In genomic region chr2:158776716-158777115, GRCm38 (mm10) we compare ENCODE assay signal across 16 mouse cellular contexts. TPM values are rescaled to one million over a fixed set of nuclear protein-coding genes. Genes with fewer than 3 reads are reported as not detected.
DNase-seq lines count a peak whose midpoint lies in the region; ATAC-seq and TF ChIP-seq lines count a peak whose summit lies in the region.
"Had no signal": no experiment of that assay in that cellular context is flagged by ENCODE, and none has a peak within 500 bp of the region (broad histone marks: within the 10 kb centered on the region; RNA-seq: fewer than 3 reads in every experiment).

No protein-coding gene starts in this region.

- intact Hi-C loops in gastrocnemius, postnatal 14 days (cut with DNase I; ENCODE audit: low total_unique reads): no loop called here

- H3K4me2 ChIP-seq in hindbrain, embryonic 16.5 days (ENCODE audit: low read length): no peak overlapping the region
- H3K4me2 ChIP-seq in hindbrain, embryonic 11.5 days (replicated peaks; ENCODE audit: low read depth, low read length): no peak overlapping the region
- no peak overlapping the region for H3K4me2 ChIP-seq in midbrain, postnatal 0 days (ENCODE audit: low read depth, low read length, poor library complexity, severe bottlenecking)
- no peak overlapping the region for H3K4me2 ChIP-seq in midbrain, embryonic 15.5 days
- H3K4me2 ChIP-seq in kidney, embryonic 14.5 days (replicated peaks; ENCODE audit: low read depth, low read length): no peak overlapping the region
- H3K4me2 ChIP-seq: neural tube, embryonic 13.5 days; stomach, embryonic 15.5 days had no signal

- DNase-seq in gastrocnemius, adult 18-20 months (ENCODE audit: low spot score): peak; percentile 23
- DNase-seq in gastrocnemius, postnatal 14 days: no peak
- no peak for DNase-seq in hindbrain, embryonic 11.5 days (ENCODE audit: low spot score)
- peak; percentile 56 for DNase-seq in midbrain, postnatal 0 days (ENCODE audit: low spot score)
- DNase-seq: cerebellum, postnatal 36 days; heart, adult 2 months had no signal

- 80% methylated on average over 4 of the region's 4 CpGs for WGBS in hindbrain, embryonic 16.5 days
- 88% methylated on average over 4 of the region's 4 CpGs for WGBS in hindbrain, embryonic 11.5 days
- WGBS in midbrain, postnatal 0 days: 89% methylated on average over 4 of the region's 4 CpGs
- WGBS in midbrain, embryonic 15.5 days: 93% methylated on average over 4 of the region's 4 CpGs
- WGBS in kidney, embryonic 14.5 days: 92% methylated on average over 4 of the region's 4 CpGs

- no peak overlapping the region for H3K27ac ChIP-seq in hindbrain, embryonic 16.5 days (ENCODE audit: low read depth, low read length)
- no peak overlapping the region for H3K27ac ChIP-seq in hindbrain, embryonic 11.5 days (ENCODE audit: low read depth, low read length)
- H3K27ac ChIP-seq in midbrain, postnatal 0 days (ENCODE audit: low read depth, low read length): no peak overlapping the region
- H3K27ac ChIP-seq in midbrain, embryonic 15.5 days: no peak overlapping the region
- no peak overlapping the region for H3K27ac ChIP-seq in kidney, embryonic 14.5 days (ENCODE audit: low read depth, low read length)
- H3K27ac ChIP-seq: embryonic facial prominence, embryonic 10.5 days; heart, adult 2 months; liver, embryonic 14.5 days; neural tube, embryonic 13.5 days; stomach, embryonic 15.5 days had no signal

- no peak for TF ChIP-seq CTCF in midbrain, postnatal 0 days (IDR thresholded peaks at IDR 0.05)

- no peak overlapping the region for H3K9ac ChIP-seq in hindbrain, embryonic 16.5 days (ENCODE audit: low read depth, low read length)
- H3K9ac ChIP-seq in hindbrain, embryonic 11.5 days (ENCODE audit: low read depth, low read length): no peak overlapping the region
- H3K9ac ChIP-seq in midbrain, postnatal 0 days (replicated peaks; ENCODE audit: low read length, poor library complexity, severe bottlenecking): no peak overlapping the region
- H3K9ac ChIP-seq in midbrain, embryonic 15.5 days: no peak overlapping the region
- no peak overlapping the region for H3K9ac ChIP-seq in kidney, embryonic 14.5 days (ENCODE audit: low read depth, low read length)
- H3K9ac ChIP-seq: liver, embryonic 14.5 days; neural tube, embryonic 13.5 days; stomach, embryonic 15.5 days had no signal

- H3K4me3 ChIP-seq in hindbrain, embryonic 16.5 days (ENCODE audit: low read length): no peak overlapping the region
- no peak overlapping the region for H3K4me3 ChIP-seq in hindbrain, embryonic 11.5 days (ENCODE audit: low read depth, low read length)
- no peak overlapping the region for H3K4me3 ChIP-seq in midbrain, postnatal 0 days (ENCODE audit: low read depth, low read length)
- no peak overlapping the region for H3K4me3 ChIP-seq in midbrain, embryonic 15.5 days
- no peak overlapping the region for H3K4me3 ChIP-seq in kidney, embryonic 14.5 days (ENCODE audit: low read length)
- H3K4me3 ChIP-seq: embryonic facial prominence, embryonic 10.5 days; erythroblast, embryonic 14.5 days; heart, adult 2 months; neural tube, embryonic 13.5 days; stomach, embryonic 15.5 days had no signal

- peak; percentile 43; the same call in 1 of the 2 replicates for ATAC-seq in hindbrain, embryonic 16.5 days
- ATAC-seq in hindbrain, embryonic 11.5 days (ENCODE audit: low FRiP score): no peak
- ATAC-seq in midbrain, postnatal 0 days (ENCODE audit: low FRiP score): no peak
- no peak for ATAC-seq in midbrain, embryonic 15.5 days (replicated peaks)
- ATAC-seq in kidney, embryonic 14.5 days (ENCODE audit: low FRiP score, low TSS enrichment): no peak
- ATAC-seq: activated CD4-positive, CD25-positive, alpha-beta regulatory T cell, adult 4 months; Patski had no signal

- H3K4me1 ChIP-seq in hindbrain, embryonic 16.5 days (ENCODE audit: control insufficient read depth, insufficient read depth, low read depth, low read length): peaks cover 11% of the 10 kb centered on the region
- no peaks in the 10 kb centered on the region; the same call in 1 of the 2 replicates for H3K4me1 ChIP-seq in hindbrain, embryonic 11.5 days (replicated peaks; ENCODE audit: control insufficient read depth, insufficient read depth, low read length)
- H3K4me1 ChIP-seq in midbrain, postnatal 0 days (ENCODE audit: insufficient read depth, low read length): no peaks in the 10 kb centered on the region
- H3K4me1 ChIP-seq in midbrain, embryonic 15.5 days: no peaks in the 10 kb centered on the region
- peaks cover 10% of the 10 kb centered on the region; the same call in 1 of the 2 replicates for H3K4me1 ChIP-seq in kidney, embryonic 14.5 days (ENCODE audit: control insufficient read depth, insufficient read depth, low read length)

- no peaks in the 10 kb centered on the region for H3K9me3 ChIP-seq in hindbrain, embryonic 16.5 days (ENCODE audit: control insufficient read depth, low read length)
- H3K9me3 ChIP-seq in hindbrain, embryonic 11.5 days (ENCODE audit: control insufficient read depth, low read length): no peaks in the 10 kb centered on the region
- H3K9me3 ChIP-seq in midbrain, postnatal 0 days (ENCODE audit: low read length): no peaks in the 10 kb centered on the region
- H3K9me3 ChIP-seq in midbrain, embryonic 15.5 days: no peaks in the 10 kb centered on the region
- H3K9me3 ChIP-seq in kidney, embryonic 14.5 days (ENCODE audit: control insufficient read depth, low read length): no peaks in the 10 kb centered on the region
- H3K9me3 ChIP-seq: embryonic facial prominence, embryonic 10.5 days; neural tube, embryonic 13.5 days; stomach, embryonic 15.5 days had no signal

- no peaks in the 10 kb centered on the region for H3K27me3 ChIP-seq in hindbrain, embryonic 16.5 days (replicated peaks; ENCODE audit: control insufficient read depth, insufficient read depth, low read length)
- H3K27me3 ChIP-seq in hindbrain, embryonic 11.5 days (ENCODE audit: control insufficient read depth, insufficient read depth, low read length): no peaks in the 10 kb centered on the region
- no peaks in the 10 kb centered on the region for H3K27me3 ChIP-seq in midbrain, postnatal 0 days (ENCODE audit: insufficient read depth, low read length)
- no peaks in the 10 kb centered on the region for H3K27me3 ChIP-seq in midbrain, embryonic 15.5 days (replicated peaks)
- no peaks in the 10 kb centered on the region for H3K27me3 ChIP-seq in kidney, embryonic 14.5 days (ENCODE audit: control insufficient read depth, insufficient read depth, low read length)
- H3K27me3 ChIP-seq: neural tube, embryonic 13.5 days; Patski; stomach, embryonic 15.5 days had no signal

- H3K36me3 ChIP-seq in hindbrain, embryonic 16.5 days (ENCODE audit: control insufficient read depth, insufficient read depth, low read length): no peaks in the 10 kb centered on the region
- H3K36me3 ChIP-seq in hindbrain, embryonic 11.5 days (ENCODE audit: control insufficient read depth, insufficient read depth, low read length): peaks cover 4% of the 10 kb centered on the region; the same call in 1 of the 2 replicates
- no peaks in the 10 kb centered on the region for H3K36me3 ChIP-seq in midbrain, postnatal 0 days (ENCODE audit: insufficient read depth, low read length)
- H3K36me3 ChIP-seq in midbrain, embryonic 15.5 days (replicated peaks): no peaks in the 10 kb centered on the region
- peaks cover 42% of the 10 kb centered on the region for H3K36me3 ChIP-seq in kidney, embryonic 14.5 days (ENCODE audit: control insufficient read depth, insufficient read depth, low read length)

RNA-seq across cellular contexts. Expression of gene Fam83d, which starts 8.8 kb away (rescaled TPM):
- total RNA-seq in gastrocnemius, adult 18-20 months (2021): 1 to 10 TPM; 2.0 to 4.1 TPM
- total RNA-seq in gastrocnemius, postnatal 14 days (2021): 1 to 10 TPM; 2.5 to 3.7 TPM
- 7.9 and 10.6 TPM in 2 replicates for polyA plus RNA-seq in hindbrain, embryonic 16.5 days (2015; fragmentation: Nextera tagmentation; extraction: Ambion mirVana)
- 37.8 and 38.3 TPM in 2 replicates for polyA plus RNA-seq in hindbrain, embryonic 11.5 days (2014; fragmentation: Nextera tagmentation; extraction: Ambion mirVana)
- total RNA-seq in midbrain, postnatal 0 days (2014; rRNA removed): 6.4 and 6.6 TPM in 2 replicates
- polyA plus RNA-seq in midbrain, postnatal 0 days (2015; fragmentation: Nextera tagmentation; extraction: Ambion mirVana): 3.8 TPM in 2 replicates
- polyA plus RNA-seq in midbrain, embryonic 15.5 days (2015; fragmentation: Nextera tagmentation; extraction: Ambion mirVana): 6.0 and 7.3 TPM in 2 replicates
- polyA plus RNA-seq in kidney, embryonic 14.5 days (2014; fragmentation: Nextera tagmentation; extraction: Ambion mirVana): 49.2 and 57.6 TPM in 2 replicates

RNA-seq across cellular contexts. Expression of gene Dhx35, which starts 17.9 kb away (rescaled TPM):
- total RNA-seq in gastrocnemius, adult 18-20 months (2021): 10 to 100 TPM in 1 of 2 experiments, 1 to 10 TPM in 1; 9.5 to 10.9 TPM
- 1 to 10 TPM; 7.2 to 7.8 TPM for total RNA-seq in gastrocnemius, postnatal 14 days (2021)
- polyA plus RNA-seq in hindbrain, embryonic 16.5 days (2015; fragmentation: Nextera tagmentation; extraction: Ambion mirVana): 13.0 and 13.5 TPM in 2 replicates
- polyA plus RNA-seq in hindbrain, embryonic 11.5 days (2014; fragmentation: Nextera tagmentation; extraction: Ambion mirVana): 14.8 and 15.4 TPM in 2 replicates
- 24.7 and 26.9 TPM in 2 replicates for total RNA-seq in midbrain, postnatal 0 days (2014; rRNA removed)
- 9.7 and 11.4 TPM in 2 replicates for polyA plus RNA-seq in midbrain, postnatal 0 days (2015; fragmentation: Nextera tagmentation; extraction: Ambion mirVana)
- polyA plus RNA-seq in midbrain, embryonic 15.5 days (2015; fragmentation: Nextera tagmentation; extraction: Ambion mirVana): 14.3 and 14.6 TPM in 2 replicates
- 13.8 and 24.8 TPM in 2 replicates for polyA plus RNA-seq in kidney, embryonic 14.5 days (2014; fragmentation: Nextera tagmentation; extraction: Ambion mirVana)

Comparison
In these comparisons a context has a peak if more than half of its experiments do, and no peak if none do; other contexts are left out.
1. DNase-seq: peak in gastrocnemius, adult 18-20 months (single experiment) and midbrain, postnatal 0 days (single experiment); none in gastrocnemius, postnatal 14 days (single experiment) and hindbrain, embryonic 11.5 days (single experiment).